Mouse (Mus musculus) CH12.LX (cell line): ENCODE measurements at regions not wholly inside any gene's neighbourhood (a gene's known extent, or its start where the extent isn't known, plus 50 kb on each side); places are given as distances from the start of the nearest gene placed in this dataset.

Experiments
- DNase-seq: peaks from one replicate; pipeline ENCODE4 v3.0.0-alpha.2; 2013; ENCODE audit errors: extremely low read depth
- H3K27ac ChIP-seq: 2 replicates; pipeline ENCODE4 v1.5.1; 2012; ENCODE audit warnings: low read depth, mild to moderate bottlenecking, control low read depth, moderate library complexity; ENCODE audit not compliant: insufficient read depth
- H3K27me3 ChIP-seq: replicated peaks from 2 replicates; pipeline ENCODE3; 2012; ENCODE audit warnings: inconsistent platforms
- H3K36me3 ChIP-seq, 2 experiments: replicated peaks in 1 of 2; 2 replicates each; pipeline versions ENCODE3 to v1.6.1; 2012; ENCODE audit warnings: inconsistent platforms in 1 of 2, low read length in 1 of 2, mild to moderate bottlenecking in 1 of 2, mixed read lengths in 1 of 2, moderate library complexity in 1 of 2; ENCODE audit not compliant: control insufficient read depth in 1 of 2, insufficient read depth in 1 of 2
- H3K4me1 ChIP-seq, 2 experiments: 2 replicates each; pipeline ENCODE4 v1.6.1; 2012; ENCODE audit warnings: inconsistent platforms in 1 of 2, moderate library complexity in 1 of 2; ENCODE audit not compliant: insufficient read depth in 2 of 2, control insufficient read depth in 1 of 2
- H3K4me2 ChIP-seq: 2 replicates; pipeline ENCODE4 v1.6.1; 2012; ENCODE audit warnings: low read depth, mild to moderate bottlenecking, control low read depth; ENCODE audit not compliant: poor library complexity, insufficient read depth, severe bottlenecking
- H3K4me3 ChIP-seq, 3 experiments: fragments of 150-350 bp in 1 of 3; sonication (generic) in 1 of 3; replicated peaks in 1 of 3; 2 replicates each; pipeline versions ENCODE3 to v1.5.1; 2011 to 2012; ENCODE audit warnings: low read depth in 2 of 3, low read length in 2 of 3, mild to moderate bottlenecking in 2 of 3, moderate library complexity in 2 of 3, control low read depth in 1 of 3, improper control_type of control experiment in 1 of 3, inconsistent platforms in 1 of 3, mixed read lengths in 1 of 3; ENCODE audit not compliant: poor library complexity in 1 of 3
- H3K79me2 ChIP-seq: replicated peaks from 2 replicates; pipeline ENCODE4 v1.6.1; 2012; ENCODE audit warnings: mild to moderate bottlenecking, moderate library complexity; ENCODE audit not compliant: control insufficient read depth, poor library complexity, insufficient read depth, severe bottlenecking; ENCODE audit errors: extremely low read depth
- H3K9ac ChIP-seq: 2 replicates; pipeline ENCODE4 v1.6.1; 2012; ENCODE audit warnings: low read depth, mild to moderate bottlenecking, control low read depth, moderate library complexity; ENCODE audit not compliant: insufficient read depth
- H3K9me3 ChIP-seq: replicated peaks from 2 replicates; pipeline ENCODE3; 2012; ENCODE audit warnings: low read length, inconsistent platforms, mixed read lengths
- CHD2 ChIP-seq: IDR thresholded peaks from 2 replicates; pipeline ENCODE4 v1.6.1; 2011; ENCODE audit warnings: low read length, improper control_type of control experiment
- CTCF ChIP-seq, 2 experiments: IDR thresholded peaks in 1 of 2; conservative IDR thresholded peaks in 1 of 2; 2 replicates each; pipeline ENCODE4 v1.5.1; 2011 to 2012; ENCODE audit warnings: low read depth in 2 of 2, low read length in 2 of 2, improper control_type of control experiment in 1 of 2, inconsistent platforms in 1 of 2, mild to moderate bottlenecking in 1 of 2, moderate library complexity in 1 of 2
- E2F4 ChIP-seq: IDR thresholded peaks from 2 replicates; pipeline ENCODE4 v1.6.1; 2011; ENCODE audit warnings: low read depth, low read length, improper control_type of control experiment; ENCODE audit not compliant: insufficient replicate concordance
- ELF1 ChIP-seq: IDR thresholded peaks from 2 replicates; pipeline ENCODE4 v1.6.1; 2014; ENCODE audit warnings: low read depth, mild to moderate bottlenecking, inconsistent platforms, low read length, improper control_type of control experiment
- GABPA ChIP-seq: IDR thresholded peaks from 2 replicates; pipeline ENCODE4 v1.6.1; 2012; ENCODE audit warnings: low read depth, low read length, improper control_type of control experiment, inconsistent platforms; ENCODE audit not compliant: insufficient replicate concordance
- HCFC1 ChIP-seq: IDR thresholded peaks from 2 replicates; pipeline ENCODE4 v1.6.1; 2012; ENCODE audit warnings: low read depth, mild to moderate bottlenecking, inconsistent platforms, low read length, improper control_type of control experiment
- IRF4 ChIP-seq: IDR thresholded peaks from 2 replicates; pipeline ENCODE4 v1.6.1; 2014; ENCODE audit warnings: low read depth, mild to moderate bottlenecking, inconsistent platforms, low read length, improper control_type of control experiment
- JUND ChIP-seq: conservative IDR thresholded peaks from 2 replicates; pipeline ENCODE4 v1.6.1; 2011; ENCODE audit warnings: low read depth, low read length, improper control_type of control experiment
- KAT2A ChIP-seq: IDR thresholded peaks from 2 replicates; pipeline ENCODE4 v1.6.1; 2012; ENCODE audit warnings: low read length, improper control_type of control experiment, inconsistent platforms; ENCODE audit not compliant: insufficient replicate concordance
- MAFK ChIP-seq: IDR thresholded peaks from 2 replicates; pipeline ENCODE4 v1.6.1; 2011; ENCODE audit warnings: low read length, improper control_type of control experiment; ENCODE audit not compliant: insufficient replicate concordance
- MAX ChIP-seq: IDR thresholded peaks from 2 replicates; pipeline ENCODE4 v1.6.1; 2011; ENCODE audit warnings: low read length, improper control_type of control experiment
- MAZ ChIP-seq: IDR thresholded peaks from 2 replicates; pipeline ENCODE4 v1.6.1; 2012; ENCODE audit warnings: low read depth, mild to moderate bottlenecking, inconsistent platforms, low read length, improper control_type of control experiment, moderate library complexity
- MEF2A ChIP-seq: IDR thresholded peaks from 2 replicates; pipeline ENCODE4 v1.6.1; 2014; ENCODE audit warnings: low read depth, mild to moderate bottlenecking, inconsistent platforms, low read length, improper control_type of control experiment, borderline replicate concordance
- MYC ChIP-seq: IDR thresholded peaks from 2 replicates; pipeline ENCODE4 v1.6.1; 2011; ENCODE audit warnings: low read depth, mild to moderate bottlenecking, improper control_type of control experiment, low read length
- NELFE ChIP-seq: IDR thresholded peaks from 2 replicates; pipeline ENCODE4 v1.6.1; 2011; ENCODE audit warnings: low read depth, low read length, improper control_type of control experiment
- RAD21 ChIP-seq: IDR thresholded peaks from 2 replicates; pipeline ENCODE4 v1.6.1; 2011; ENCODE audit warnings: low read depth, mild to moderate bottlenecking, low read length, improper control_type of control experiment, moderate library complexity
- SMC3 ChIP-seq: IDR thresholded peaks from 2 replicates; pipeline ENCODE4 v1.6.1; 2011; ENCODE audit warnings: low read depth, low read length, improper control_type of control experiment
- TBP ChIP-seq: conservative IDR thresholded peaks from 2 replicates; pipeline ENCODE4 v1.6.1; 2011; ENCODE audit warnings: low read depth, low read length, improper control_type of control experiment
- TCF12 ChIP-seq: IDR thresholded peaks from 2 replicates; pipeline ENCODE4 v1.6.1; 2014; ENCODE audit warnings: low read depth, mild to moderate bottlenecking, inconsistent platforms, low read length, improper control_type of control experiment
- UBTF ChIP-seq: IDR thresholded peaks from 2 replicates; pipeline ENCODE4 v1.6.1; 2012; ENCODE audit warnings: low read depth, mild to moderate bottlenecking, inconsistent platforms, low read length, improper control_type of control experiment, moderate library complexity
- USF1 ChIP-seq: IDR thresholded peaks from 2 replicates; pipeline ENCODE4 v1.6.1; 2014; ENCODE audit warnings: low read depth, mild to moderate bottlenecking, inconsistent platforms, low read length, improper control_type of control experiment
- ZC3H11A ChIP-seq: IDR thresholded peaks from 2 replicates; pipeline ENCODE4 v1.6.1; 2012; ENCODE audit warnings: low read depth, mild to moderate bottlenecking, inconsistent platforms, low read length, improper control_type of control experiment
- ZKSCAN1 ChIP-seq: IDR thresholded peaks from 2 replicates; pipeline ENCODE4 v1.6.1; 2012; ENCODE audit warnings: low read depth, inconsistent platforms, low read length, improper control_type of control experiment, borderline replicate concordance
- ZMIZ1 ChIP-seq: IDR thresholded peaks from 2 replicates; pipeline ENCODE4 v1.6.1; 2012; ENCODE audit warnings: low read depth, mild to moderate bottlenecking, inconsistent platforms, low read length, improper control_type of control experiment
- dilution Hi-C: fragments of 300-500 bp; cut with MboI; formaldehyde crosslinking; loops from 2 replicates; pipeline ENCODE4 v1.14.3; 2020; ENCODE audit warnings: low sequenced_read_pairs; ENCODE audit not compliant: extremely low pct_unique_long_range_greater_than_20kb, extremely low pct_ligation_motif_present
- in situ Hi-C: fragments of 300-500 bp; cut with MboI; formaldehyde crosslinking; loops from 3 replicates; pipeline ENCODE4 v1.14.3; 2019; ENCODE audit warnings: low sequenced_read_pairs, low pct_ligation_motif_present, low pct_unique_long_range_greater_than_20kb, mixed read lengths

DNA sequence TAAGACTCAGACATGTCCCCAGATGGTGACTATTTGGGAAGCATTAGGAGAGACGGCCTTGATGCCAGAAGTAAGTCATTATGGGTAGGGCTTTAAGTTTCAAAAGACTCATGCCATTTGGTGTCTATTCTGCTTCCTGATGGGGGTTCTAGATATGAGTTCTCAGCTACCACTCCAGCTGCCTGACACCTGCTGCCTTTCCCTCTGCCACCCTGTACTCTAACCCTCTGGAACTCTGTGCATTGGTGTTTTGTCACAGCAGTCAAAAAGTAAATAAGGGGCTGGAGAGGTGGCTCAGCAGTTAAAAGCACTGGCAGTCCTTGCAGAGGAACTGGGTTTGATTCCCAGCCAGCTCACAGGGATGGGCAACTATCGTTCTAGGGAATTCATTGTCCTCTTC lies 177.6 kb downstream of the Tmsb4x start:
- in situ Hi-C loops: no loop called here
- H3K4me2 ChIP-seq: no peak overlapping the region
- H3K4me3 ChIP-seq: no peak overlapping the region
- H3K36me3 ChIP-seq: no peaks in the 10 kb centered on the region
- peaks cover 0 to 4% of the 10 kb centered on the region in 2 experiments; a peak in 1 of 4 replicates for H3K4me1 ChIP-seq
- H3K9me3 ChIP-seq: no peaks in the 10 kb centered on the region
- TF ChIP-seq CTCF (conservative IDR thresholded peaks at IDR 0.05 in 1 of 2, IDR thresholded peaks at IDR 0.05 in 1 of 2; ENCODE audit: low read depth in 2 of 2, low read length in 2 of 2): no peak
- no peak for TF ChIP-seq ELF1
- TF ChIP-seq CHD2: no peak
- TF ChIP-seq IRF4: no peak
- TF ChIP-seq MEF2A: no peak
- DNase-seq: no peak
- H3K27ac ChIP-seq: no peak overlapping the region
- no peak overlapping the region for H3K9ac ChIP-seq
- dilution Hi-C loops: no loop called here
- H3K27me3 ChIP-seq: no peaks in the 10 kb centered on the region
- H3K79me2 ChIP-seq: no peaks in the 10 kb centered on the region

- no peak overlapping the region for H3K4me2 ChIP-seq
- DNase-seq: peak; percentile 12
- no peaks in the 10 kb centered on the region for H3K9me3 ChIP-seq
- no peaks in the 10 kb centered on the region for H3K27me3 ChIP-seq
- dilution Hi-C loops (no loop called here), in situ Hi-C loops (no loop called here)
- H3K4me1 ChIP-seq: peaks cover 0 to 21% of the 10 kb centered on the region in 2 experiments; a peak in 1 of 4 replicates
- TF ChIP-seq RAD21 (peak; percentile 54), TCF12 (no peak), CTCF (conservative IDR thresholded peaks at IDR 0.05 in 1 of 2, IDR thresholded peaks at IDR 0.05 in 1 of 2; ENCODE audit: low read depth in 2 of 2, low read length in 2 of 2) (peak in 1 of 2 experiments; percentile 48; a peak in 2 of 4 replicates), SMC3 (peak; percentile 56), MAZ (no peak)
- no peak overlapping the region for H3K9ac ChIP-seq
- no peak overlapping the region for H3K4me3 ChIP-seq
- no peaks in the 10 kb centered on the region for H3K79me2 ChIP-seq
- H3K27ac ChIP-seq: no peak overlapping the region
- no peaks in the 10 kb centered on the region for H3K36me3 ChIP-seq
Measured at GRCm38 (mm10) chrX:167015602-167016001, 193.5 kb downstream of the Tmsb4x start.

DNA sequence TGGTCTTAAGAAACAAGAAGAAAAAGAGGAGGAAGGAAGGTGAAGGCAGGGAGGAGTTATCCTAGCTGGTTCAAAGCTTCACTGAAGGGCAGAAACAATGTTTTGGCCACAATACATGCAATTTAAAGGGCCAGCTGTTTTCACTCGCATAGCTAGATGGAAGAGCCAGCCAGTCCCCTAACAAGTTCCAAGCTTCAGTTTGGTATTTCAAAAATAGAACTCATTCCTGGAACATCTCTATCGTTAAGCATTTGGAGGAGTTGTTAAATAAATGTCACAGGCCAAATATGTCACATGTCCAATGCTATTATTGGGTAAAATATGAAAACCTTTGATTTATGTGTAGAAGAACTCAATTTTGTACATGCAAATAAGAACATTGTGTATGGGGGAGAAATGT lies 194.8 kb downstream of the Tmsb4x start:
- H3K9me3 ChIP-seq: no peaks in the 10 kb centered on the region
- no peaks in the 10 kb centered on the region for H3K36me3 ChIP-seq
- no peak overlapping the region for H3K27ac ChIP-seq
- H3K79me2 ChIP-seq: no peaks in the 10 kb centered on the region
- dilution Hi-C loops: no loop called here
- no peak overlapping the region for H3K9ac ChIP-seq
- no peak overlapping the region for H3K4me2 ChIP-seq
- TF ChIP-seq JUND (no peak), NELFE (no peak), MYC (no peak), MAFK (no peak), TBP (no peak), KAT2A (no peak), HCFC1 (no peak), ZKSCAN1 (no peak), USF1 (no peak), MEF2A (no peak), MAX (no peak), ELF1 (no peak), E2F4 (no peak), TCF12 (no peak), GABPA (no peak), UBTF (no peak), ZMIZ1 (no peak), IRF4 (no peak), ZC3H11A (no peak)
- TF ChIP-seq, all 38 proteins: peak for 0
- in situ Hi-C loops: no loop called here
- Histone ChIP-seq H3K4me1 (peaks cover 0 to 17% of the 10 kb centered on the region in 2 experiments; a peak in 1 of 4 replicates), H3K4me3 (no peak overlapping the region), H3K27me3 (no peaks in the 10 kb centered on the region)
- DNase-seq: no peak
